Mouse (Mus musculus): ENCODE measurements around the gene Olfr1211. TPM values are rescaled to one million over a fixed set of nuclear protein-coding genes. Genes with fewer than 3 reads are reported as not detected.

Olfr1211 gene
- polyA plus RNA-seq (2015; fragmentation: Nextera tagmentation; extraction: Ambion mirVana), result not detected in 2 replicates

- H3K4me2 ChIP-seq, result no peak within 1 kb of the TSS
- no peaks in the 10 kb centered on the region for H3K27me3 ChIP-seq
- WGBS, result 87% methylated on average over 1 of the region's 1 CpGs
- no peak for ATAC-seq (ENCODE audit: insufficient number of reproducible peaks, low FRiP score, low TSS enrichment, low read depth)
- no peaks in the 10 kb centered on the region for H3K4me1 ChIP-seq
- H3K4me3 ChIP-seq, result no peak within 1 kb of the TSS
- no peaks in the 10 kb centered on the region for H3K9me3 ChIP-seq
- H3K9ac ChIP-seq, result no peak within 1 kb of the TSS
- H3K27ac ChIP-seq, result no peak within 1 kb of the TSS
- H3K36me3 ChIP-seq, result no peaks in the 10 kb centered on the region
Observed at GRCm38 (mm10) chr2:88938011-88938410, at the start of gene Olfr1211. TSS of gene Olfr1211 (minus strand) at chr2:88938111.

GRCm38 (mm10) chr2:88980181-88980580 is 42.3 kb upstream of the Olfr1211 start, which contains the start of gene Gm13762:
TSS of gene Gm13762 (minus strand) at chr2:88980281.
- H3K27me3 ChIP-seq, result no peaks in the 10 kb centered on the region
- H3K9ac ChIP-seq, result no peak within 1 kb of the TSS
- no peaks in the 10 kb centered on the region for H3K4me1 ChIP-seq
- 88% methylated on average over 1 of the region's 1 CpGs for WGBS
- no peak for ATAC-seq (ENCODE audit: insufficient number of reproducible peaks, low FRiP score, low TSS enrichment, low read depth)
- H3K4me3 ChIP-seq, result no peak within 1 kb of the TSS
- H3K9me3 ChIP-seq, result no peaks in the 10 kb centered on the region
- H3K27ac ChIP-seq, result no peak within 1 kb of the TSS
- no peak within 1 kb of the TSS for H3K4me2 ChIP-seq
- no peaks in the 10 kb centered on the region for H3K36me3 ChIP-seq

- Histone ChIP-seq H3K36me3 (no peaks in the 10 kb centered on the region), H3K4me2 (no peak within 1 kb of the TSS)
- ATAC-seq (ENCODE audit: insufficient number of reproducible peaks, low FRiP score, low TSS enrichment, low read depth), result no peak
Observed at GRCm38 (mm10) chr2:88953669-88954068, 15.8 kb upstream of the Olfr1211 start, which contains the start of gene Olfr1212. TSS of gene Olfr1212 (plus strand) at chr2:88953969.

GRCm38 (mm10) chr2:88915057-88915456 is 22.9 kb downstream of the Olfr1211 start, which contains the start of gene Olfr1209:
TSS of gene Olfr1209 (minus strand) at chr2:88915157.
- H3K9me3 ChIP-seq, result no peaks in the 10 kb centered on the region
- no peak for ATAC-seq (ENCODE audit: insufficient number of reproducible peaks, low FRiP score, low TSS enrichment, low read depth)
- WGBS, result 90% methylated on average over 3 of the region's 3 CpGs

More at GRCm38 (mm10) chr2:88953669-88954068, 15.8 kb upstream of the Olfr1211 start, which contains the start of gene Olfr1212:
- Histone ChIP-seq H3K4me3 (no peak within 1 kb of the TSS), H3K27me3 (no peaks in the 10 kb centered on the region), H3K27ac (no peak within 1 kb of the TSS), H3K9ac (no peak within 1 kb of the TSS), H3K9me3 (no peaks in the 10 kb centered on the region), H3K4me1 (no peaks in the 10 kb centered on the region)

GRCm38 (mm10) chr2:88902211-88902610 is 35.7 kb downstream of the Olfr1211 start, which contains the start of gene Olfr1208:
TSS of gene Olfr1208 (minus strand) at chr2:88902311.
- no peak for ATAC-seq (ENCODE audit: insufficient number of reproducible peaks, low FRiP score, low TSS enrichment, low read depth)
- no peaks in the 10 kb centered on the region for H3K4me1 ChIP-seq
- no peaks in the 10 kb centered on the region for H3K27me3 ChIP-seq
- H3K9ac ChIP-seq, result no peak within 1 kb of the TSS
- no peaks in the 10 kb centered on the region for H3K9me3 ChIP-seq
- no peaks in the 10 kb centered on the region for H3K36me3 ChIP-seq
- no peak within 1 kb of the TSS for H3K4me2 ChIP-seq
- H3K4me3 ChIP-seq, result no peak within 1 kb of the TSS
- H3K27ac ChIP-seq, result no peak within 1 kb of the TSS

More at GRCm38 (mm10) chr2:88915057-88915456, 22.9 kb downstream of the Olfr1211 start, which contains the start of gene Olfr1209:
- Histone ChIP-seq H3K36me3 (no peaks in the 10 kb centered on the region), H3K4me3 (no peak within 1 kb of the TSS), H3K9ac (no peak within 1 kb of the TSS), H3K4me1 (no peaks in the 10 kb centered on the region), H3K27me3 (no peaks in the 10 kb centered on the region), H3K27ac (no peak within 1 kb of the TSS), H3K4me2 (no peak within 1 kb of the TSS)

Other genes with a start within 250 kb of the Olfr1211 start
- gene Olfr1195, start 248.9 kb downstream of the Olfr1211 start, polyA plus RNA-seq (2015; fragmentation: Nextera tagmentation; extraction: Ambion mirVana), result not detected in 2 replicates
- not detected in 2 replicates for gene Olfr1196, start 233.5 kb downstream of the Olfr1211 start, polyA plus RNA-seq (2015; fragmentation: Nextera tagmentation; extraction: Ambion mirVana)
- not detected in 2 replicates for gene Olfr1197, start 205.7 kb downstream of the Olfr1211 start, polyA plus RNA-seq (2015; fragmentation: Nextera tagmentation; extraction: Ambion mirVana)
- not detected in 2 replicates for gene Olfr1198, start 186.7 kb downstream of the Olfr1211 start, polyA plus RNA-seq (2015; fragmentation: Nextera tagmentation; extraction: Ambion mirVana)
- not detected in 2 replicates for gene Olfr1199, start 177.6 kb downstream of the Olfr1211 start, polyA plus RNA-seq (2015; fragmentation: Nextera tagmentation; extraction: Ambion mirVana)
- not detected in 2 replicates for gene Olfr1200, start 167.6 kb downstream of the Olfr1211 start, polyA plus RNA-seq (2015; fragmentation: Nextera tagmentation; extraction: Ambion mirVana)
- not detected in 2 replicates for gene Olfr1201, start 145.1 kb downstream of the Olfr1211 start, polyA plus RNA-seq (2015; fragmentation: Nextera tagmentation; extraction: Ambion mirVana)
- gene Olfr1202, start 123.6 kb downstream of the Olfr1211 start, polyA plus RNA-seq (2015; fragmentation: Nextera tagmentation; extraction: Ambion mirVana), result not detected in 2 replicates
- not detected in 2 replicates for gene Olfr1205, start 108.4 kb downstream of the Olfr1211 start, polyA plus RNA-seq (2015; fragmentation: Nextera tagmentation; extraction: Ambion mirVana)
- not detected in 2 replicates for gene Olfr1204, start 88.8 kb downstream of the Olfr1211 start, polyA plus RNA-seq (2015; fragmentation: Nextera tagmentation; extraction: Ambion mirVana)
- not detected in 2 replicates for gene Olfr1206, start 74.9 kb downstream of the Olfr1211 start, polyA plus RNA-seq (2015; fragmentation: Nextera tagmentation; extraction: Ambion mirVana)
- not detected in 2 replicates for gene Olfr1208, start 35.8 kb downstream of the Olfr1211 start, polyA plus RNA-seq (2015; fragmentation: Nextera tagmentation; extraction: Ambion mirVana)
- not detected in 2 replicates for gene Olfr1209, start 23.0 kb downstream of the Olfr1211 start, polyA plus RNA-seq (2015; fragmentation: Nextera tagmentation; extraction: Ambion mirVana)
- not detected in 2 replicates for gene Olfr1212, start 15.9 kb upstream of the Olfr1211 start, polyA plus RNA-seq (2015; fragmentation: Nextera tagmentation; extraction: Ambion mirVana)
- gene Gm13762, start 42.2 kb upstream of the Olfr1211 start, polyA plus RNA-seq (2015; fragmentation: Nextera tagmentation; extraction: Ambion mirVana), result not detected in 2 replicates
- not detected in 2 replicates for gene Olfr1214, start 54.5 kb upstream of the Olfr1211 start, polyA plus RNA-seq (2015; fragmentation: Nextera tagmentation; extraction: Ambion mirVana)
- not detected in 2 replicates for gene Olfr1215, start 68.9 kb upstream of the Olfr1211 start, polyA plus RNA-seq (2015; fragmentation: Nextera tagmentation; extraction: Ambion mirVana)
- gene Olfr1216, start 80.2 kb upstream of the Olfr1211 start, polyA plus RNA-seq (2015; fragmentation: Nextera tagmentation; extraction: Ambion mirVana), result not detected in 2 replicates
- not detected in 2 replicates for gene Olfr1217, start 94.0 kb upstream of the Olfr1211 start, polyA plus RNA-seq (2015; fragmentation: Nextera tagmentation; extraction: Ambion mirVana)
- not detected in 2 replicates for gene Olfr1218, start 123.1 kb upstream of the Olfr1211 start, polyA plus RNA-seq (2015; fragmentation: Nextera tagmentation; extraction: Ambion mirVana)
- not detected in 2 replicates for gene Olfr1219, start 145.4 kb upstream of the Olfr1211 start, polyA plus RNA-seq (2015; fragmentation: Nextera tagmentation; extraction: Ambion mirVana)
- gene Olfr1220, start 168.7 kb upstream of the Olfr1211 start, polyA plus RNA-seq (2015; fragmentation: Nextera tagmentation; extraction: Ambion mirVana), result not detected in 2 replicates
- not detected in 2 replicates for gene Olfr1221, start 179.2 kb upstream of the Olfr1211 start, polyA plus RNA-seq (2015; fragmentation: Nextera tagmentation; extraction: Ambion mirVana)
- not detected in 2 replicates for gene Olfr1222, start 194.9 kb upstream of the Olfr1211 start, polyA plus RNA-seq (2015; fragmentation: Nextera tagmentation; extraction: Ambion mirVana)
- gene Olfr1223, start 213.4 kb upstream of the Olfr1211 start, polyA plus RNA-seq (2015; fragmentation: Nextera tagmentation; extraction: Ambion mirVana), result not detected in 2 replicates
- not detected in 2 replicates for gene Olfr1224-ps1, start 226.0 kb upstream of the Olfr1211 start, polyA plus RNA-seq (2015; fragmentation: Nextera tagmentation; extraction: Ambion mirVana)
- gene Olfr1225, start 236.6 kb upstream of the Olfr1211 start, polyA plus RNA-seq (2015; fragmentation: Nextera tagmentation; extraction: Ambion mirVana), result not detected in 2 replicates